Mouse (Mus musculus): Measurements from ENCODE around the gene Tle4. TPM values are rescaled to one million over a fixed set of nuclear protein-coding genes. Genes with fewer than 3 reads are reported as not detected.

Tle4 gene
- total and polyA plus RNA-seq, 3 experiments: 18.9 to 27.7 (median 23.4) TPM

GRCm38 (mm10) chr19:14437226-14437625 lies 160.6 kb downstream of the Tle4 start:
- H3K27me3 ChIP-seq (replicated peaks): no peaks in the 10 kb centered on the region
- no peak for TF ChIP-seq NELFE (IDR thresholded peaks at IDR 0.05; ENCODE audit: low read depth, low read length)
- no peak for TF ChIP-seq TCF12 (IDR thresholded peaks at IDR 0.05; ENCODE audit: low read depth, low read length)
- TF ChIP-seq MAZ (IDR thresholded peaks at IDR 0.05; ENCODE audit: low read depth, low read length): no peak
- no peak for TF ChIP-seq E2F4 (IDR thresholded peaks at IDR 0.05; ENCODE audit: insufficient replicate concordance, low read depth, low read length)
- TF ChIP-seq ZNF384 (IDR thresholded peaks at IDR 0.05; ENCODE audit: low read depth, low read length): no peak
- TF ChIP-seq HCFC1 (IDR thresholded peaks at IDR 0.05; ENCODE audit: low read depth, low read length): no peak
- TF ChIP-seq JUN (IDR thresholded peaks at IDR 0.05; ENCODE audit: insufficient read depth, low read depth, low read length): no peak
- TF ChIP-seq EP300 (IDR thresholded peaks at IDR 0.05; ENCODE audit: low read length): no peak
- no peak for TF ChIP-seq RAD21 (IDR thresholded peaks at IDR 0.05; ENCODE audit: low read depth, low read length)
- no peak for TF ChIP-seq RCOR1 (conservative IDR thresholded peaks at IDR 0.05; ENCODE audit: low read depth, low read length)
- no peak for TF ChIP-seq NRF1 (IDR thresholded peaks at IDR 0.05; ENCODE audit: low read depth, low read length)
- no peak for TF ChIP-seq ETS1 (conservative IDR thresholded peaks at IDR 0.05; ENCODE audit: low read depth, low read length)
- no peak for TF ChIP-seq CHD2 (IDR thresholded peaks at IDR 0.05; ENCODE audit: low read length)
- TF ChIP-seq MEF2A (IDR thresholded peaks at IDR 0.05; ENCODE audit: borderline replicate concordance, low read depth, low read length): no peak
- TF ChIP-seq POLR2A (IDR thresholded peaks at IDR 0.05; ENCODE audit: low read depth, low read length): no peak
- TF ChIP-seq SIN3A (IDR thresholded peaks at IDR 0.05; ENCODE audit: low read length): no peak
- no peak overlapping the region for H3K4me2 ChIP-seq (ENCODE audit: insufficient read depth, low read depth, poor library complexity, severe bottlenecking)
- no peak overlapping the region for H3K27ac ChIP-seq (ENCODE audit: insufficient read depth, low read depth)
- no peaks in the 10 kb centered on the region for H3K9me3 ChIP-seq (replicated peaks; ENCODE audit: low read length)
- H3K79me2 ChIP-seq (replicated peaks; ENCODE audit: control insufficient read depth, extremely low read depth, insufficient read depth, poor library complexity, severe bottlenecking): no peaks in the 10 kb centered on the region
- in situ Hi-C loops (cut with MboI; ENCODE audit: low pct_ligation_motif_present, low pct_unique_long_range_greater_than_20kb, low sequenced_read_pairs) (no loop called here), dilution Hi-C loops (cut with MboI; ENCODE audit: extremely low pct_ligation_motif_present, extremely low pct_unique_long_range_greater_than_20kb, low sequenced_read_pairs) (no loop called here)
- peaks cover 0 to 20% of the 10 kb centered on the region in 2 experiments; a peak in 2 of 4 replicates for H3K4me1 ChIP-seq (ENCODE audit: control insufficient read depth in 1 of 2, insufficient read depth in 2 of 2)
- H3K36me3 ChIP-seq (replicated peaks in 1 of 2; ENCODE audit: control insufficient read depth in 1 of 2, insufficient read depth in 1 of 2, low read length in 1 of 2): no peaks in the 10 kb centered on the region
- H3K9ac ChIP-seq (ENCODE audit: insufficient read depth, low read depth): no peak overlapping the region
- H3K4me3 ChIP-seq (replicated peaks in 1 of 3; ENCODE audit: low read depth in 2 of 3, low read length in 2 of 3, poor library complexity in 1 of 3): no peak overlapping the region
- no peak for DNase-seq (ENCODE audit: extremely low read depth)

- dilution Hi-C loops (cut with MboI; ENCODE audit: extremely low pct_ligation_motif_present, extremely low pct_unique_long_range_greater_than_20kb, low sequenced_read_pairs): no loop called here
- in situ Hi-C loops (cut with MboI; ENCODE audit: low pct_ligation_motif_present, low pct_unique_long_range_greater_than_20kb, low sequenced_read_pairs): no loop called here
- TF ChIP-seq UBTF (IDR thresholded peaks at IDR 0.05; ENCODE audit: low read depth, low read length): no peak
- TF ChIP-seq ZMIZ1 (IDR thresholded peaks at IDR 0.05; ENCODE audit: low read depth, low read length): no peak
- no peak for TF ChIP-seq TBP (conservative IDR thresholded peaks at IDR 0.05; ENCODE audit: low read depth, low read length)
- no peak for TF ChIP-seq ELF1 (IDR thresholded peaks at IDR 0.05; ENCODE audit: low read depth, low read length)
Measured at GRCm38 (mm10) chr19:14436567-14436966, 161.3 kb downstream of the Tle4 start.

More at GRCm38 (mm10) chr19:14436567-14436966, 161.3 kb downstream of the Tle4 start:
- Histone ChIP-seq H3K36me3 (replicated peaks in 1 of 2; ENCODE audit: control insufficient read depth in 1 of 2, insufficient read depth in 1 of 2, low read length in 1 of 2) (no peaks in the 10 kb centered on the region), H3K9ac (ENCODE audit: insufficient read depth, low read depth) (no peak overlapping the region), H3K27me3 (replicated peaks) (no peaks in the 10 kb centered on the region), H3K4me2 (ENCODE audit: insufficient read depth, low read depth, poor library complexity, severe bottlenecking) (no peak overlapping the region), H3K79me2 (replicated peaks; ENCODE audit: control insufficient read depth, extremely low read depth, insufficient read depth, poor library complexity, severe bottlenecking) (no peaks in the 10 kb centered on the region), H3K9me3 (replicated peaks; ENCODE audit: low read length) (no peaks in the 10 kb centered on the region), H3K4me3 (replicated peaks in 1 of 3; ENCODE audit: low read depth in 2 of 3, low read length in 2 of 3, poor library complexity in 1 of 3) (no peak overlapping the region), H3K4me1 (ENCODE audit: control insufficient read depth in 1 of 2, insufficient read depth in 2 of 2) (peaks cover 0 to 20% of the 10 kb centered on the region in 2 experiments; a peak in 2 of 4 replicates), H3K27ac (ENCODE audit: insufficient read depth, low read depth) (no peak overlapping the region)
- no peak for DNase-seq (ENCODE audit: extremely low read depth)
